Mouse (Mus musculus) cerebellum, adult 2 months (tissue): ENCODE results near the gene Scg5.

Experiments
- CTCF ChIP-seq: fragments of 200-500 bp; IDR thresholded peaks from 2 replicates; pipeline ENCODE4 v1.5.1; 2011; ENCODE audit warnings: low read depth, mild to moderate bottlenecking, control low read depth, low read length, moderate library complexity, borderline replicate concordance; ENCODE audit not compliant: insufficient read depth
- POLR2A ChIP-seq: fragments of 200-500 bp; IDR thresholded peaks from 2 replicates; pipeline ENCODE4 v1.6.1; 2011; ENCODE audit warnings: low read length, control low read depth, borderline replicate concordance; ENCODE audit not compliant: insufficient read depth

GRCm38 (mm10) chr2:113787882-113788281 is 41.0 kb downstream of the Scg5 start:
- TF ChIP-seq CTCF (no peak), POLR2A (no peak)
